Mouse (Mus musculus) cerebellum, adult 2 months (tissue): ENCODE results near the gene Nuak1. TPM values are rescaled to one million over a fixed set of nuclear protein-coding genes. Genes with fewer than 3 reads are reported as not detected.

Experiments used
- DNase-seq, 2 experiments: peaks; one replicate each; pipeline ENCODE4 v3.0.0; 2021
- H3K27ac ChIP-seq: fragments of 200-500 bp; 2 replicates; pipeline ENCODE4 v1.5.1; 2012; ENCODE audit warnings: low read length, control low read depth, inconsistent platforms; ENCODE audit not compliant: insufficient read depth
- H3K27me3 ChIP-seq: fragments of 200-500 bp; 2 replicates; pipeline ENCODE4 v1.6.1; 2012; ENCODE audit warnings: inconsistent platforms, mild to moderate bottlenecking, low read length, moderate library complexity; ENCODE audit not compliant: control insufficient read depth, insufficient read depth
- H3K4me1 ChIP-seq: fragments of 200-500 bp; 2 replicates; pipeline ENCODE4 v1.6.1; 2011; ENCODE audit warnings: low read length; ENCODE audit not compliant: control insufficient read depth, insufficient read depth
- H3K4me3 ChIP-seq: fragments of 200-500 bp; replicated peaks from 2 replicates; pipeline ENCODE3; 2011; ENCODE audit warnings: mild to moderate bottlenecking, low read depth, low read length, control low read depth; ENCODE audit not compliant: insufficient read depth
- CTCF ChIP-seq: fragments of 200-500 bp; IDR thresholded peaks from 2 replicates; pipeline ENCODE4 v1.5.1; 2011; ENCODE audit warnings: low read depth, mild to moderate bottlenecking, control low read depth, low read length, moderate library complexity, borderline replicate concordance; ENCODE audit not compliant: insufficient read depth
- POLR2A ChIP-seq: fragments of 200-500 bp; IDR thresholded peaks from 2 replicates; pipeline ENCODE4 v1.6.1; 2011; ENCODE audit warnings: low read length, control low read depth, borderline replicate concordance; ENCODE audit not compliant: insufficient read depth
- WGBS: fragments of 180-500 bp; shearing (Covaris S2); methylation state at CpG from one replicate; pipeline ENCODE4 v1.1.7; 2018; 5-methylcytosine and 5-hydroxymethylcytosine counted together
- polyA plus RNA-seq: library from polyadenylated mRNA; depleted of rRNA; stranded (reverse); fragments of >200 nt; gene quantifications from 2 replicates; pipeline ENCODE4 v1.2.3, GENCODE M21; 2012

Gene Nuak1
- polyA plus RNA-seq, 1 experiment: 39.8 TPM

GRCm38 (mm10) chr10:84371230-84371629 lies 69.2 kb downstream of the Nuak1 start:
- Histone ChIP-seq H3K4me3 (no peak overlapping the region), H3K27ac (peak overlapping the region; percentile 4; the same call in 1 of the 2 replicates), H3K4me1 (peaks cover 46% of the 10 kb centered on the region), H3K27me3 (no peaks in the 10 kb centered on the region)
- TF ChIP-seq POLR2A (no peak), CTCF (no peak)
- no peak for DNase-seq
- WGBS: 6% methylated on average over 4 of the region's 4 CpGs

- Histone ChIP-seq H3K4me1 (peaks cover 41% of the 10 kb centered on the region), H3K27ac (0 out of 2 replicates have a peak overlapping the region, but pooled peaks have one; percentile 33), H3K27me3 (no peaks in the 10 kb centered on the region), H3K4me3 (no peak overlapping the region)
- 81% methylated on average over 11 of the region's 11 CpGs for WGBS
- TF ChIP-seq CTCF: no peak
- no peak for DNase-seq
Observed at GRCm38 (mm10) chr10:84369646-84370314, 70.6 kb downstream of the Nuak1 start.

GRCm38 (mm10) chr10:84368185-84368584 lies 72.2 kb downstream of the Nuak1 start:
- 95% methylated on average over 3 of the region's 3 CpGs for WGBS
- H3K4me3 ChIP-seq: no peak overlapping the region
- TF ChIP-seq CTCF: no peak
- TF ChIP-seq POLR2A: no peak
- no peak overlapping the region for H3K27ac ChIP-seq
- no peak for DNase-seq
- peaks cover 28% of the 10 kb centered on the region for H3K4me1 ChIP-seq
- H3K27me3 ChIP-seq: no peaks in the 10 kb centered on the region

GRCm38 (mm10) chr10:84365166-84365865 lies 75.1 kb downstream of the Nuak1 start:
- Histone ChIP-seq H3K4me3 (no peak overlapping the region), H3K27ac (no peak overlapping the region), H3K27me3 (no peaks in the 10 kb centered on the region), H3K4me1 (peaks cover 7% of the 10 kb centered on the region)
- TF ChIP-seq POLR2A (no peak), CTCF (no peak)
- no peak for DNase-seq
- WGBS: 81% methylated on average over 7 of the region's 7 CpGs

- no peaks in the 10 kb centered on the region for H3K27me3 ChIP-seq
- no peak overlapping the region for H3K27ac ChIP-seq
- peaks cover 13% of the 10 kb centered on the region; the same call in 1 of the 2 replicates for H3K4me1 ChIP-seq
- H3K4me3 ChIP-seq: no peak overlapping the region
- TF ChIP-seq CTCF (no peak), POLR2A (no peak)
- WGBS: 95% methylated on average over 7 of the region's 7 CpGs
- DNase-seq: no peak
Observed at GRCm38 (mm10) chr10:84363833-84364232, 76.6 kb downstream of the Nuak1 start.

GRCm38 (mm10) chr10:84360953-84361352 lies 79.4 kb downstream of the Nuak1 start:
- Histone ChIP-seq H3K27ac (no peak overlapping the region), H3K4me1 (peaks cover 27% of the 10 kb centered on the region), H3K4me3 (no peak overlapping the region), H3K27me3 (no peaks in the 10 kb centered on the region)
- 79% methylated on average over 4 of the region's 4 CpGs for WGBS
- DNase-seq: no peak
- TF ChIP-seq CTCF (no peak), POLR2A (no peak)

GRCm38 (mm10) chr10:84360391-84360790 lies 80.0 kb downstream of the Nuak1 start:
- no peak for TF ChIP-seq POLR2A
- no peak for TF ChIP-seq CTCF
- H3K27ac ChIP-seq: no peak overlapping the region
- no peak overlapping the region for H3K4me3 ChIP-seq
- H3K4me1 ChIP-seq: peaks cover 27% of the 10 kb centered on the region
- WGBS: 92% methylated on average over 9 of the region's 9 CpGs
- no peak for DNase-seq
- H3K27me3 ChIP-seq: no peaks in the 10 kb centered on the region

- 59% methylated on average over 4 of the region's 4 CpGs for WGBS
- Histone ChIP-seq H3K27me3 (no peaks in the 10 kb centered on the region), H3K4me1 (peaks cover 23% of the 10 kb centered on the region), H3K27ac (peak overlapping the region; percentile 89; the same call in 1 of the 2 replicates), H3K4me3 (no peak overlapping the region)
- DNase-seq: no peak
- TF ChIP-seq POLR2A (no peak), CTCF (no peak)
Observed at GRCm38 (mm10) chr10:84358738-84359120, 81.7 kb downstream of the Nuak1 start.
